10 mouse cellular contexts compared by ENCODE assay signal in genomic region chr15:28067373-28067772, GRCm38 (mm10). TPM values are rescaled to one million over a fixed set of nuclear protein-coding genes. Genes with fewer than 3 reads are reported as not detected.
A peak's percentile ranks its signal among the peaks of the same experiment; 100 is the strongest.
DNase-seq lines count a peak whose midpoint lies in the region; TF ChIP-seq lines count a peak whose summit lies in the region.
"Had no signal": no experiment of that assay in that cellular context is flagged by ENCODE, and none has a peak within 500 bp of the region (broad histone marks: within the 10 kb centered on the region; RNA-seq: fewer than 3 reads in every experiment).

No protein-coding gene starts in this region.

- no peaks in the 10 kb centered on the region for H3K36me3 ChIP-seq in heart, embryonic 10.5 days

- DNase-seq in heart, adult 18-20 months: peak; percentile 6 to 7
- no peak for DNase-seq in heart, embryonic 10.5 days (ENCODE audit: low spot score)
- peak; percentile 11 for DNase-seq in lung, postnatal 10 days
- DNase-seq in lung, adult 18-20 months: no peak
- DNase-seq in brain, embryonic 14.5 days (ENCODE audit: low read depth): peak; percentile 56
- peak; percentile 31 for DNase-seq in mesoderm, embryonic 11.5 days (ENCODE audit: low read depth, low spot score)
- no peak for DNase-seq in left cerebral cortex, adult 9 months (ENCODE audit: low spot score in 2 of 2)
- no peak for DNase-seq in Muller cell, postnatal 12 days (ENCODE audit: inconsistent ontology term)
- DNase-seq: lung, postnatal 4 days had no signal

- TF ChIP-seq POLR2A in brain, embryonic 14.5 days (IDR thresholded peaks at IDR 0.05; ENCODE audit: borderline replicate concordance, extremely low read depth, insufficient read depth, insufficient read length, poor library complexity, severe bottlenecking): no peak

- TF ChIP-seq CTCF in brain, embryonic 14.5 days (IDR thresholded peaks at IDR 0.05; ENCODE audit: borderline replicate concordance, extremely low read depth, insufficient read depth, insufficient read length): peak; percentile 53; the same call in 1 of the 2 replicates

- 0 out of 2 replicates have a peak, but pooled peaks cover 4% of the 10 kb centered on the region for H3K27me3 ChIP-seq in heart, embryonic 10.5 days (ENCODE audit: insufficient read depth, poor library complexity, severe bottlenecking)

- H3K4me1 ChIP-seq in heart, embryonic 10.5 days: no peaks in the 10 kb centered on the region

- no peaks in the 10 kb centered on the region for H3K9me3 ChIP-seq in heart, embryonic 10.5 days

- H3K27ac ChIP-seq in heart, embryonic 10.5 days: no peak overlapping the region

- no peak overlapping the region for H3K4me3 ChIP-seq in heart, embryonic 10.5 days
- H3K4me3 ChIP-seq: erythroblast, embryonic 14.5 days had no signal

RNA-seq across cellular contexts. Expression of gene Trio, which starts 41.7 kb away (rescaled TPM):
- 10 to 100 TPM; 40.2 to 41.5 TPM for total RNA-seq in heart, adult 18-20 months (2021)
- polyA plus RNA-seq in heart, embryonic 10.5 days (2016; fragmentation: Nextera tagmentation; extraction: Ambion mirVana): 12.7 and 22.7 TPM in 2 replicates
- 148 and 202 TPM in 2 replicates for polyA plus RNA-seq in brain, embryonic 14.5 days (2012; rRNA removed)

Comparison
In these comparisons a context has a peak if more than half of its experiments do, and no peak if none do; other contexts are left out.
1. DNase-seq: peak in heart, adult 18-20 months (2 of 2), lung, postnatal 10 days (single experiment), brain, embryonic 14.5 days (single experiment) and mesoderm, embryonic 11.5 days (single experiment); none in heart, embryonic 10.5 days (single experiment), lung, adult 18-20 months (0 of 2), left cerebral cortex, adult 9 months (0 of 2) and Muller cell, postnatal 12 days (single experiment).